Mouse (Mus musculus) C2C12 (cell line): Measurements from ENCODE around the gene Ogfr.

Source experiments
- CTCF ChIP-seq: IDR thresholded peaks from one replicate; pipeline ENCODE4 v1.5.1; 2011; ENCODE audit not compliant: control insufficient read depth, insufficient read depth, insufficient read length
- MYOD1 ChIP-seq: IDR thresholded peaks from one replicate; pipeline ENCODE4 v1.6.1; 2011; ENCODE audit warnings: low read depth; ENCODE audit not compliant: control insufficient read depth, insufficient read length
- MYOG ChIP-seq: IDR thresholded peaks from one replicate; pipeline ENCODE4 v1.6.1; 2011; ENCODE audit not compliant: control insufficient read depth, insufficient read length; ENCODE audit errors: extremely low read depth
- USF1 ChIP-seq: IDR thresholded peaks from one replicate; pipeline ENCODE4 v1.6.1; 2011; ENCODE audit warnings: low read depth, mild to moderate bottlenecking, control low read depth, moderate library complexity

GRCm38 (mm10) chr2:180588736-180589122, 316 bp upstream of the Ogfr start:
- no peak for TF ChIP-seq CTCF
- TF ChIP-seq USF1, result no peak
- TF ChIP-seq MYOG, result no peak
- no peak for TF ChIP-seq MYOD1
